Mouse (Mus musculus) embryonic fibroblast, embryonic 13.5 days (primary cell): Measurements from ENCODE around the gene Map2k6. TPM values are rescaled to one million over a fixed set of nuclear protein-coding genes. Genes with fewer than 3 reads are reported as not detected.
A peak's percentile ranks its signal among the peaks of the same experiment; 100 is the strongest.

ENCODE experiments used
- H3K27ac ChIP-seq: 2 replicates; pipeline ENCODE4 v1.5.1; 2012; ENCODE audit warnings: low read length, control low read depth, inconsistent platforms; ENCODE audit not compliant: insufficient read depth
- H3K4me1 ChIP-seq: 2 replicates; pipeline ENCODE4 v1.6.1; 2011; ENCODE audit warnings: low read length; ENCODE audit not compliant: control insufficient read depth, insufficient read depth
- H3K4me3 ChIP-seq: 2 replicates; pipeline ENCODE4 v1.5.1; 2011; ENCODE audit warnings: mild to moderate bottlenecking, control low read depth, low read length; ENCODE audit not compliant: insufficient read depth
- CTCF ChIP-seq: IDR thresholded peaks from 2 replicates; pipeline ENCODE4 v1.5.1; 2011; ENCODE audit warnings: mild to moderate bottlenecking, control low read depth, low read length, moderate library complexity, borderline replicate concordance; ENCODE audit not compliant: insufficient read depth
- POLR2A ChIP-seq: IDR thresholded peaks from 2 replicates; pipeline ENCODE4 v1.6.1; 2011; ENCODE audit warnings: low read depth, mild to moderate bottlenecking, control low read depth, low read length, moderate library complexity
- polyA plus RNA-seq: library from polyadenylated mRNA; stranded (reverse); fragments of >200 nt; gene quantifications from 2 replicates; pipeline ENCODE4 v1.2.4, GENCODE M21; 2011; ENCODE audit warnings: low read depth; ENCODE audit not compliant: missing spikeins, insufficient read length

The Map2k6 gene
- polyA plus RNA-seq, 1 experiment: 4.7 TPM

DNA sequence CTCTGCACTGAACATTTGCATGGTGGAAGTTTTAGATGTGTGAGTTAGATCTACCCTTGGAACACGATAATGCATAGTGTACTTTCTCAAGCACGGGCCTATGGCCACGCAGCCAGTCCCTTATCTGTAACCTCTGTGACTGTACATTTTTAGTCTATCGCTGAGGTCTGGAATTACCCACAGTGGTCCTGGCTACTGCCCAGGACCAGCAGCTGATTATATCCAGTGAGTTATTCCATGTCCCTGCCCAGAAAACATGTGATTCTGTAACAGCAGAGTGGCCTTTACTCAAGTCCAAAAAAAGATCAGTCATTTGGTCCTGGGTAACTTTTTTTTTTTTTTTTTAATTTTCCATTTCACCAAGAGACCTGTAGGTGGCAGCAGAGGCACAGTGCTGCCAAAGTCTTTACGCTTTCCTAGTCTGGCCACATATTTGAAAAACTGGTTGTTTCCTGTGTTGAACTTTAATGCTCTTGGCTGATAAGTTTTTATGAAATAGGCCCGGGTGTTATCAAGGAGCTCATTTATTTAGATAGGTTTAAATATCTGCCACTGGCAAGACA, 99.8 kb downstream of the Map2k6 start:
- TF ChIP-seq POLR2A: no peak
- TF ChIP-seq CTCF: peak; percentile 13; the same call in 1 of the 2 replicates
- Histone ChIP-seq H3K4me1 (peaks cover 2% of the 10 kb centered on the region; the same call in 1 of the 2 replicates), H3K4me3 (no peak overlapping the region), H3K27ac (no peak overlapping the region)

DNA sequence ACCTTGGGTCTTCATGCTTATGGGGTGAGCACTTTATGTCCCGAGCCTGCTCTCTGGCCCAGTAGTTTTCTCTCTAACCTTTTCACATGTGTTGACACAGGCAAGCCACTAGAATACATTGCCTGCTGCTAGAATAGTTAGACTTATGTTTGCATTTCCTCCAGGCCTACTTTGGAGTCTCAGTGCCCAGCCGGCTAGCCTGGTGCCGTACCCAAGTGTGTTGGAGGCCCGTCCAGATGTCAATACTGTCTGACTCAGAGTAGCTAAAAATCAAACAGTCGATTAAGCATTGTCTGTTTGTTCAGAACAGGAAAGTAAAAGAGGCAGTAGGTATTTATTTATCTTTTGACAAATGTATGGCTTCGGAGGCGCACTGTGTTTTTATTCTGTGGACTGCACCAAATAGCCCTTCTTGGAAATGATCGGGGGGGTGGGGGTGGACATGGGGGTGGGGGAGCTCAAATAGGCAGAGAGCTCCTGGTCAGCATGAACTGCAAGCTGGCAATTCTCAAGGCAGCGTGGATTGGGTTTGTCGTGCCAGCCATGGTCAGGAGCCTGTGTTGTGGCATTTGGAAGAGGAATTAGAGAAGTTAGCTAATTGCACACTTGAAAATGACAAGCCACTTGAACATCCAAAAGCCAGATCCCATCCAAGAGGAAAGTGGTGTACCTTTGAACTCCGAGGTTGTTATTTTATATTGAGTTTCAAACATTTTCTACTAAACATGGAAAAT, 104.2 kb downstream of the Map2k6 start:
- no peak for TF ChIP-seq POLR2A
- no peak for TF ChIP-seq CTCF
- no peak overlapping the region for H3K4me3 ChIP-seq
- peaks cover 2% of the 10 kb centered on the region; the same call in 1 of the 2 replicates for H3K4me1 ChIP-seq
- no peak overlapping the region for H3K27ac ChIP-seq

DNA sequence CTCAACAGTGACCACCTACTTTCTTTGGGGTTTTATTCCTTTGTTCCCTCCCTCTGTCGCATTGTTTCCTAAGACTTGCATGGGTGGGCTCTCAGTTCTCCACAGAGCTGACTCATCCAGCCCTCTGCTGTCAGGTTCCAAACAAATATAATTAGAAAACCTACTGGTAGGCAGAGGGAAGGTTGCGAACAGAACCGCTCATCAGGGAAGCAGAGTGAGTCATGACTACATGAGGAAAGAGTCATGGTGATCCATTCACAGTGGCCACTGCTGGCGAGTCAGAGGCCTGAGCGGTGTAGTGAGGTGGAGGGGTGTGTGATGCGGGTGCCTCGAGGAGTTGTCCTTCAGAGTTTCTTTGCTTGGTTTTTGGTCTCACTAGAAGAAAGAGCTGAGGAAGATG, 112.5 kb downstream of the Map2k6 start:
- no peak overlapping the region for H3K27ac ChIP-seq
- no peaks in the 10 kb centered on the region for H3K4me1 ChIP-seq
- no peak for TF ChIP-seq CTCF
- no peak for TF ChIP-seq POLR2A

DNA sequence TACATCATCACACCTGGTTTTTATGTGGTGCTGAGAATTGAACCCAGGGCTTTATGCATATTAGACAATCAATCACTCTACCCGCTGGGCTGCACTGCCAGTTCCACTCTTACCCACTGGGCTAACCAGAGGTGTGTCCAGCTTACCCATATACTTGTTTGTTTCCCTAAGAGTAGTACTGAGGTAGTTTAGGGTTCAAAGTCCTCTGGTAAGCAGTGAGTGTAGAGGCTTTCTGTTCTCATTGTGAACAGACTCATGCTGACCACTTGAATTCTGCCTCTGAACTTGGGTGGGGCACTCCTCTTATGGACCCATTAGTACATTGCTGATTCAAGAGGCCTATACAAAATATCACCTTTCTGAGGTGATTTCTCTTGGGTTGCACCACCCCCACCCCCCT, 119.7 kb downstream of the Map2k6 start:
- Histone ChIP-seq H3K4me1 (no peaks in the 10 kb centered on the region), H3K4me3 (no peak overlapping the region), H3K27ac (no peak overlapping the region)
- TF ChIP-seq POLR2A: no peak
- TF ChIP-seq CTCF: no peak

More for the DNA sequence above, 112.5 kb downstream of the Map2k6 start:
- no peak overlapping the region for H3K4me3 ChIP-seq

GRCm38 (mm10) chr11:110522906-110523305, 124.0 kb downstream of the Map2k6 start:
- H3K27ac ChIP-seq: no peak overlapping the region
- TF ChIP-seq POLR2A: no peak
- no peak for TF ChIP-seq CTCF
- H3K4me3 ChIP-seq: no peak overlapping the region
- H3K4me1 ChIP-seq: no peaks in the 10 kb centered on the region

- no peak for TF ChIP-seq POLR2A
- TF ChIP-seq CTCF: no peak
- Histone ChIP-seq H3K4me1 (no peaks in the 10 kb centered on the region), H3K4me3 (no peak overlapping the region), H3K27ac (no peak overlapping the region)
Observed at GRCm38 (mm10) chr11:110526156-110526555, 127.2 kb downstream of the Map2k6 start.

GRCm38 (mm10) chr11:110531087-110531486, 132.2 kb downstream of the Map2k6 start:
- TF ChIP-seq POLR2A (no peak), CTCF (no peak)
- H3K4me3 ChIP-seq: no peak overlapping the region

DNA sequence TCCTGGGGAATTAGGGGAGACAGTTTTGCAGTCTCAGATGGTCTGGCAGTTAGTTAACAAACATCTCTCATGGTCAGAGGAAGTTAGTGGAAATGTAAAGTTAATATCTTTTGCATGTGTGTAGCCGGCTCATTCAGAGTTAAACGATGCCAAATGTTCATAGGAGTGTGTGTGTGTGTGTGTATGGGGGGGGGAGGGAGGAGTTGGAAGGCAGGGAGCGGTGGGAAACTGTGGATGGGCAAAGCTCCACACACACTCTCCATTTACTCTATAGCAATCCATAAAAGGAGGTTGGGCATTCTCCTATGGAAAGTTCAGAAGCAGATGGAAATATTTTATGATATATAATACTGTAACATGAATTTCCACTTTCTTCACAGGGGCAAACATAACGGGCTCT, 135.9 kb downstream of the Map2k6 start:
- TF ChIP-seq CTCF (no peak), POLR2A (no peak)
- Histone ChIP-seq H3K4me1 (no peaks in the 10 kb centered on the region), H3K4me3 (no peak overlapping the region), H3K27ac (no peak overlapping the region)

More at GRCm38 (mm10) chr11:110531087-110531486, 132.2 kb downstream of the Map2k6 start:
- H3K27ac ChIP-seq: no peak overlapping the region
- H3K4me1 ChIP-seq: no peaks in the 10 kb centered on the region

GRCm38 (mm10) chr11:110536533-110536932, 137.6 kb downstream of the Map2k6 start:
- H3K4me3 ChIP-seq: no peak overlapping the region
- no peak overlapping the region for H3K27ac ChIP-seq
- TF ChIP-seq CTCF (no peak), POLR2A (no peak)
- no peaks in the 10 kb centered on the region for H3K4me1 ChIP-seq

DNA sequence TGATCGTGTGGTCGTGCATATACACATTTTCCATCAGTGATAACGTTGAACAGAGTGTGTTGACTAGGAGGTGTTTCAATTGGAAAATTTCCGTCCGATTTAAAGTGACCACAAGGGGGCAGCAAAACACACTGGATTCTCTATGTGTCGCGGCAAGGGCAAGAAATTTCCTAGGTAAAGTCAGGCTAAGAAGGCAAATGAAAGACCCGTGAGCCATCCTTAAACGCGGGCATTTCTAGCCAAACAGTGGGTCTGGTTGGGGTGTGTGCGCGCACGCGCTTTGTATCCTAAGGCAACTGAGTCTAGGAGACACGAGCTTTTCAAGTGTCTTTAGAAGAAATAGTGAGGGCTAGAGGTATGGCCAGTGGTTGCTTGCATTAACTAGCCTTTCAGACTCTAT, 138.7 kb downstream of the Map2k6 start:
- H3K27ac ChIP-seq: no peak overlapping the region
- no peaks in the 10 kb centered on the region for H3K4me1 ChIP-seq
- TF ChIP-seq CTCF (0 out of 2 replicates have a peak, but pooled peaks have one; percentile 23), POLR2A (no peak)
- no peak overlapping the region for H3K4me3 ChIP-seq
